8 mouse cellular contexts compared by ENCODE assay signal in genomic region chr15:78514393-78515146, GRCm38 (mm10). TPM values are rescaled to one million over a fixed set of nuclear protein-coding genes. Genes with fewer than 3 reads are reported as not detected.
A peak's percentile ranks its signal among the peaks of the same experiment; 100 is the strongest.
DNase-seq lines count a peak whose midpoint lies in the region; ATAC-seq and TF ChIP-seq lines count a peak whose summit lies in the region.

No protein-coding gene starts in this region.

- TF ChIP-seq CTCF in gastrocnemius, adult 2 months (IDR thresholded peaks at IDR 0.05): peak; percentile 93

- H3K9me3 ChIP-seq in neural tube, embryonic 15.5 days (replicated peaks): no peaks in the 10 kb centered on the region
- no peaks in the 10 kb centered on the region for H3K9me3 ChIP-seq in intestine, embryonic 16.5 days (ENCODE audit: control insufficient read depth, low read length)

- no peak overlapping the region for H3K4me3 ChIP-seq in neural tube, embryonic 15.5 days (replicated peaks)
- no peak overlapping the region for H3K4me3 ChIP-seq in gastrocnemius, adult 2 months
- H3K4me3 ChIP-seq in intestine, embryonic 16.5 days (ENCODE audit: low read length): no peak overlapping the region

- WGBS in neural tube, embryonic 15.5 days: 34% methylated on average over 7 of the region's 7 CpGs
- WGBS in intestine, embryonic 16.5 days: 25% methylated on average over 7 of the region's 7 CpGs

- H3K27me3 ChIP-seq in neural tube, embryonic 15.5 days (replicated peaks): no peaks in the 10 kb centered on the region
- no peaks in the 10 kb centered on the region for H3K27me3 ChIP-seq in intestine, embryonic 16.5 days (replicated peaks; ENCODE audit: control insufficient read depth, insufficient read depth, low read length)
- no peaks in the 10 kb centered on the region for H3K27me3 ChIP-seq in splenic B cell, adult 2 months (ENCODE audit: control insufficient read depth, insufficient read depth, low read length, poor library complexity, severe bottlenecking)

- DNase-seq in neural tube, embryonic 10.5 days (ENCODE audit: extremely low spot score, low spot score): peak; percentile 81
- peak; percentile 81 for DNase-seq in gastrocnemius, adult 2 months
- peak; percentile 70 to 80 for DNase-seq in left cerebral cortex, postnatal 36 days (ENCODE audit: low spot score in 2 of 2)
- peak; percentile 34 to 62 for DNase-seq in monocyte, adult 2 months (ENCODE audit: low read depth in 1 of 2, low spot score in 2 of 2)
- DNase-seq in splenic B cell, adult 2 months (ENCODE audit: low read depth, low spot score): peak; percentile 84

- H3K4me1 ChIP-seq in neural tube, embryonic 15.5 days: peaks cover 10% of the 10 kb centered on the region
- peaks cover 2% of the 10 kb centered on the region; the same call in 1 of the 2 replicates for H3K4me1 ChIP-seq in intestine, embryonic 16.5 days (ENCODE audit: control insufficient read depth, insufficient read depth, low read length)

- H3K27ac ChIP-seq in neural tube, embryonic 15.5 days (replicated peaks): no peak overlapping the region
- peak overlapping the region; percentile 50; the same call in 1 of the 2 replicates for H3K27ac ChIP-seq in gastrocnemius, adult 2 months
- H3K27ac ChIP-seq in intestine, embryonic 16.5 days (ENCODE audit: low read length): no peak overlapping the region

- intact Hi-C loops in gastrocnemius, adult 2 months (cut with DNase I): loop anchor here (1.0 to 5.0 kb wide), 4 partner anchors 18 to 273 kb away; no protein-coding TSS in a partner anchor
- intact Hi-C loops in left cerebral cortex, postnatal 36 days (cut with DNase I): loop anchor here (2.0 to 5.0 kb wide), 3 partner anchors 18 to 68 kb away; no protein-coding TSS in a partner anchor

- H3K9ac ChIP-seq in neural tube, embryonic 15.5 days (replicated peaks): no peak overlapping the region
- H3K9ac ChIP-seq in intestine, embryonic 16.5 days (ENCODE audit: low read depth, low read length): no peak overlapping the region

- H3K36me3 ChIP-seq in neural tube, embryonic 15.5 days: no peaks in the 10 kb centered on the region
- no peaks in the 10 kb centered on the region for H3K36me3 ChIP-seq in intestine, embryonic 16.5 days (ENCODE audit: control insufficient read depth, insufficient read depth, low read length)
- H3K36me3 ChIP-seq in splenic B cell, adult 2 months (ENCODE audit: control insufficient read depth, insufficient read depth, low read length, poor library complexity, severe bottlenecking): no peaks in the 10 kb centered on the region

- no peak overlapping the region for H3K4me2 ChIP-seq in neural tube, embryonic 15.5 days
- no peak overlapping the region for H3K4me2 ChIP-seq in intestine, embryonic 16.5 days (ENCODE audit: low read depth, low read length)

- no peak for ATAC-seq in neural tube, embryonic 15.5 days (ENCODE audit: low FRiP score)
- ATAC-seq in common myeloid progenitor, adult 5-6 weeks (replicated peaks; ENCODE audit: low read depth, poor library complexity, severe bottlenecking): peak; percentile 40
- ATAC-seq in intestine, embryonic 16.5 days: peak; percentile 68

RNA-seq across cellular contexts. Expression of gene C1qtnf6, which starts 16.6 kb away (rescaled TPM):
- 7.7 and 12.9 TPM in 2 replicates for polyA plus RNA-seq in neural tube, embryonic 15.5 days (2015; fragmentation: Nextera tagmentation; extraction: Ambion mirVana)
- total RNA-seq in common myeloid progenitor, adult 5-6 weeks (2017): 0.24 and 0.50 TPM in 2 replicates
- total RNA-seq in gastrocnemius, adult 2 months (2021): 1 to 10 TPM; 2.7 to 7.6 TPM
- 24.0 and 25.5 TPM in 2 replicates for polyA plus RNA-seq in intestine, embryonic 16.5 days (2015; fragmentation: Nextera tagmentation; extraction: Ambion mirVana)
- total RNA-seq in left cerebral cortex, postnatal 36 days (2021): 1 to 10 TPM; 2.0 to 2.5 TPM

RNA-seq across cellular contexts. Expression of gene Il2rb, which starts 19.5 kb away (rescaled TPM):
- 0.12 and 2.8 TPM in 2 replicates for polyA plus RNA-seq in neural tube, embryonic 15.5 days (2015; fragmentation: Nextera tagmentation; extraction: Ambion mirVana)
- 0.19 and 1.9 TPM in 2 replicates for total RNA-seq in common myeloid progenitor, adult 5-6 weeks (2017)
- not detected for total RNA-seq in gastrocnemius, adult 2 months (2021)
- 1.8 and 2.1 TPM in 2 replicates for polyA plus RNA-seq in intestine, embryonic 16.5 days (2015; fragmentation: Nextera tagmentation; extraction: Ambion mirVana)
- under 1 TPM; 0.16 to 0.20 TPM for total RNA-seq in left cerebral cortex, postnatal 36 days (2021)

RNA-seq across cellular contexts. Expression of gene Sstr3, which starts 29.9 kb away (rescaled TPM):
- 0.50 and 0.57 TPM in 2 replicates for polyA plus RNA-seq in neural tube, embryonic 15.5 days (2015; fragmentation: Nextera tagmentation; extraction: Ambion mirVana)
- not detected in 2 replicates for total RNA-seq in common myeloid progenitor, adult 5-6 weeks (2017)
- under 1 TPM in 1 of 2 experiments, not detected in 1; 0.05 TPM for total RNA-seq in gastrocnemius, adult 2 months (2021)
- polyA plus RNA-seq in intestine, embryonic 16.5 days (2015; fragmentation: Nextera tagmentation; extraction: Ambion mirVana): 0.23 and 0.24 TPM in 2 replicates
- total RNA-seq in left cerebral cortex, postnatal 36 days (2021): 10 to 100 TPM; 21.3 to 22.4 TPM

RNA-seq across cellular contexts. Expression of gene Tmprss6, which starts 46.1 kb away (rescaled TPM):
- polyA plus RNA-seq in neural tube, embryonic 15.5 days (2015; fragmentation: Nextera tagmentation; extraction: Ambion mirVana): 0.05 and 0.69 TPM in 2 replicates
- total RNA-seq in common myeloid progenitor, adult 5-6 weeks (2017): not detected in 2 replicates
- not detected for total RNA-seq in gastrocnemius, adult 2 months (2021)
- polyA plus RNA-seq in intestine, embryonic 16.5 days (2015; fragmentation: Nextera tagmentation; extraction: Ambion mirVana): 0.45 and 0.82 TPM in 2 replicates
- 1 to 10 TPM in 1 of 2 experiments, under 1 TPM in 1; 0.10 to 1.0 TPM for total RNA-seq in left cerebral cortex, postnatal 36 days (2021)

RNA-seq across cellular contexts. Expression of gene Rac2, which starts 58.0 kb away (rescaled TPM):
- polyA plus RNA-seq in neural tube, embryonic 15.5 days (2015; fragmentation: Nextera tagmentation; extraction: Ambion mirVana): 6.7 and 77.0 TPM in 2 replicates
- total RNA-seq in common myeloid progenitor, adult 5-6 weeks (2017): 104 and 252 TPM in 2 replicates
- 1 to 10 TPM; 1.4 to 1.7 TPM for total RNA-seq in gastrocnemius, adult 2 months (2021)
- polyA plus RNA-seq in intestine, embryonic 16.5 days (2015; fragmentation: Nextera tagmentation; extraction: Ambion mirVana): 19.9 and 25.1 TPM in 2 replicates
- 1 to 10 TPM; 2.7 to 4.3 TPM for total RNA-seq in left cerebral cortex, postnatal 36 days (2021)

Comparison
In these comparisons a context has a peak if more than half of its experiments do, and no peak if none do; other contexts are left out.
1. RNA of gene Sstr3, which starts 29.9 kb away (total RNA-seq): 21.3 to 22.4 TPM in left cerebral cortex, postnatal 36 days; 0.05 TPM in gastrocnemius, adult 2 months and not detected in common myeloid progenitor, adult 5-6 weeks; every median in the first group is over 10 times any median in the second.
2. Peak in every context shown above with its lines, with median percentiles within 50 percentile points of each other: DNase-seq.